Mouse (Mus musculus) olfactory bulb, adult 2 months (tissue): Measurements from ENCODE around the gene Stk19. TPM values are rescaled to one million over a fixed set of nuclear protein-coding genes. Genes with fewer than 3 reads are reported as not detected.
"Not testable (repeated sequence)": the region's sequence is repeated elsewhere in the genome, so short reads cannot be mapped to it uniquely, and the experiment has no call there.

ENCODE experiments used
- H3K27ac ChIP-seq: fragments of 200-500 bp; 2 replicates; pipeline ENCODE4 v1.5.1; 2012; ENCODE audit warnings: low read depth, low read length; ENCODE audit not compliant: insufficient read depth
- H3K4me1 ChIP-seq: fragments of 200-500 bp; 2 replicates; pipeline ENCODE4 v1.6.1; 2012; ENCODE audit warnings: low read length; ENCODE audit not compliant: control insufficient read depth, insufficient read depth
- H3K4me3 ChIP-seq: fragments of 200-500 bp; 2 replicates; pipeline ENCODE4 v1.5.1; 2012; ENCODE audit warnings: mild to moderate bottlenecking, low read depth, low read length, moderate library complexity; ENCODE audit not compliant: insufficient read depth
- CTCF ChIP-seq: fragments of 200-500 bp; IDR thresholded peaks from 2 replicates; pipeline ENCODE4 v1.5.1; 2012; ENCODE audit warnings: low read depth, mild to moderate bottlenecking, low read length, moderate library complexity; ENCODE audit not compliant: insufficient read depth
- POLR2A ChIP-seq: fragments of 200-500 bp; IDR thresholded peaks from 2 replicates; pipeline ENCODE4 v1.6.1; 2012; ENCODE audit warnings: mild to moderate bottlenecking, low read depth, low read length, moderate library complexity; ENCODE audit not compliant: insufficient read depth
- WGBS: fragments of 180-500 bp; shearing (Covaris S2); methylation state at CpG from one replicate; pipeline ENCODE4 v1.1.7; 2018; 5-methylcytosine and 5-hydroxymethylcytosine counted together
- polyA plus RNA-seq: library from polyadenylated mRNA; stranded (reverse); fragments of >200 nt; gene quantifications from 2 replicates; pipeline ENCODE4 v1.2.4, GENCODE M21; 2012; ENCODE audit warnings: low replicate concordance; ENCODE audit not compliant: missing spikeins, insufficient read depth, insufficient read length

Stk19 gene
- polyA plus RNA-seq, 1 experiment: not detected

- TF ChIP-seq CTCF (no peak), POLR2A (no peak)
- no peak overlapping the region for H3K4me3 ChIP-seq
- no peak overlapping the region for H3K27ac ChIP-seq
- WGBS: 95% methylated on average over 4 of the region's 4 CpGs
- H3K4me1 ChIP-seq: no peaks in the 10 kb centered on the region
Observed at GRCm38 (mm10) chr17:34799531-34799925, 37.2 kb downstream of the Stk19 start.

- no peak overlapping the region for H3K4me3 ChIP-seq
- WGBS: 94% methylated on average over 17 of the region's 17 CpGs
- no peaks in the 10 kb centered on the region for H3K4me1 ChIP-seq
- TF ChIP-seq POLR2A: no peak
- no peak for TF ChIP-seq CTCF
- H3K27ac ChIP-seq: no peak overlapping the region
Observed at GRCm38 (mm10) chr17:34798866-34799530, 37.7 kb downstream of the Stk19 start.

GRCm38 (mm10) chr17:34798071-34798470 is 38.7 kb downstream of the Stk19 start:
- not testable (repeated sequence) for H3K4me3 ChIP-seq, H3K27ac ChIP-seq
- WGBS: 84% methylated on average over 7 of the region's 7 CpGs

GRCm38 (mm10) chr17:34797211-34797995 is 39.3 kb downstream of the Stk19 start:
- H3K4me1 ChIP-seq, H3K27ac ChIP-seq, H3K4me3 ChIP-seq: not testable (repeated sequence)
- WGBS: 88% methylated on average over 10 of the region's 10 CpGs

More at GRCm38 (mm10) chr17:34798071-34798470, 38.7 kb downstream of the Stk19 start:
- H3K4me1 ChIP-seq: not testable (repeated sequence)

- TF ChIP-seq POLR2A (no peak), CTCF (no peak)
- no peaks in the 10 kb centered on the region for H3K4me1 ChIP-seq
- WGBS: 87% methylated on average over 8 of the region's 8 CpGs
- H3K4me3 ChIP-seq: no peak overlapping the region
- H3K27ac ChIP-seq: no peak overlapping the region
Observed at GRCm38 (mm10) chr17:34796311-34797140, 40.2 kb downstream of the Stk19 start.

- TF ChIP-seq POLR2A: no peak
- TF ChIP-seq CTCF: 0 out of 2 replicates have a peak, but pooled peaks have one; percentile 22
- 67% methylated on average over 9 of the region's 9 CpGs for WGBS
- Histone ChIP-seq H3K4me1 (no peaks in the 10 kb centered on the region), H3K27ac (no peak overlapping the region), H3K4me3 (no peak overlapping the region)
Observed at GRCm38 (mm10) chr17:34795633-34796032, 41.1 kb downstream of the Stk19 start.

GRCm38 (mm10) chr17:34795016-34795415 is 41.7 kb downstream of the Stk19 start:
- Histone ChIP-seq H3K27ac (no peak overlapping the region), H3K4me3 (no peak overlapping the region), H3K4me1 (no peaks in the 10 kb centered on the region)
- TF ChIP-seq POLR2A (no peak), CTCF (no peak)
- WGBS: 84% methylated on average over 10 of the region's 10 CpGs

- Histone ChIP-seq H3K4me3 (no peak overlapping the region), H3K27ac (no peak overlapping the region), H3K4me1 (no peaks in the 10 kb centered on the region)
- no peak for TF ChIP-seq CTCF
- TF ChIP-seq POLR2A: no peak
- 50% methylated on average over 9 of the region's 9 CpGs for WGBS
Observed at GRCm38 (mm10) chr17:34777680-34778325, 58.9 kb downstream of the Stk19 start.

Other genes with a start within 250 kb of the Stk19 start
- not detected in 2 replicates for gene Gpsm3, start 247.1 kb downstream of the Stk19 start, polyA plus RNA-seq
- gene Pbx2, start 245.7 kb downstream of the Stk19 start, polyA plus RNA-seq: not detected in 2 replicates
- gene Ager, start 239.1 kb downstream of the Stk19 start, polyA plus RNA-seq: not detected in 2 replicates
- not detected in 2 replicates for gene Rnf5, start 233.3 kb downstream of the Stk19 start, polyA plus RNA-seq
- 342 TPM in 1 of 2 replicates, not detected in the other for gene Agpat1, start 232.7 kb downstream of the Stk19 start, polyA plus RNA-seq
- not detected in 2 replicates for gene Egfl8, start 221.0 kb downstream of the Stk19 start, polyA plus RNA-seq
- not detected in 2 replicates for gene Ppt2, start 208.4 kb downstream of the Stk19 start, polyA plus RNA-seq
- not detected in 2 replicates for gene Prrt1, start 207.4 kb downstream of the Stk19 start, polyA plus RNA-seq
- gene Fkbpl, start 192.2 kb downstream of the Stk19 start, polyA plus RNA-seq: not detected in 2 replicates
- gene Atf6b, start 189.8 kb downstream of the Stk19 start, polyA plus RNA-seq: not detected in 2 replicates
- gene Tnxb, start 166.4 kb downstream of the Stk19 start, polyA plus RNA-seq: not detected in 2 replicates
- gene C4b, start 93.1 kb downstream of the Stk19 start, polyA plus RNA-seq: not detected in 2 replicates
- not detected in 2 replicates for gene Cyp21a1, start 32.4 kb downstream of the Stk19 start, polyA plus RNA-seq
- not detected in 2 replicates for gene Dxo, start 74 bp upstream of the Stk19 start, polyA plus RNA-seq
- gene Skiv2l, start 13.3 kb upstream of the Stk19 start, polyA plus RNA-seq: not detected in 2 replicates
- gene Nelfe, start 13.4 kb upstream of the Stk19 start, polyA plus RNA-seq: not detected in 2 replicates
- not detected in 2 replicates for gene Cfb, start 25.6 kb upstream of the Stk19 start, polyA plus RNA-seq
- not detected in 2 replicates for gene Zbtb12, start 42.5 kb upstream of the Stk19 start, polyA plus RNA-seq
- gene Gm20547, start 45.1 kb upstream of the Stk19 start, polyA plus RNA-seq: not detected in 2 replicates
- not detected in 2 replicates for gene C2, start 61.3 kb upstream of the Stk19 start, polyA plus RNA-seq
- gene Ehmt2, start 61.5 kb upstream of the Stk19 start, polyA plus RNA-seq: 130 TPM in 1 of 2 replicates, not detected in the other
- not detected in 2 replicates for gene Slc44a4, start 77.5 kb upstream of the Stk19 start, polyA plus RNA-seq
- not detected in 2 replicates for gene Neu1, start 94.3 kb upstream of the Stk19 start, polyA plus RNA-seq
- gene Hspa1b, start 122.3 kb upstream of the Stk19 start, polyA plus RNA-seq: not detected in 2 replicates
- gene Gm20481, start 133.0 kb upstream of the Stk19 start, polyA plus RNA-seq: not detected in 2 replicates
- gene Hspa1a, start 135.2 kb upstream of the Stk19 start, polyA plus RNA-seq: not detected in 2 replicates
- gene Hspa1l, start 135.8 kb upstream of the Stk19 start, polyA plus RNA-seq: not detected in 2 replicates
- gene Lsm2, start 144.9 kb upstream of the Stk19 start, polyA plus RNA-seq: not detected in 2 replicates
- not detected in 2 replicates for gene Vars, start 164.0 kb upstream of the Stk19 start, polyA plus RNA-seq
- gene Vwa7, start 179.6 kb upstream of the Stk19 start, polyA plus RNA-seq: not detected in 2 replicates
- gene Sapcd1, start 191.1 kb upstream of the Stk19 start, polyA plus RNA-seq: not detected in 2 replicates
- not detected in 2 replicates for gene Msh5, start 209.8 kb upstream of the Stk19 start, polyA plus RNA-seq
- gene Clic1, start 213.0 kb upstream of the Stk19 start, polyA plus RNA-seq: not detected in 2 replicates
- gene Ddah2, start 222.1 kb upstream of the Stk19 start, polyA plus RNA-seq: not detected in 2 replicates
- gene Ly6g6c, start 228.4 kb upstream of the Stk19 start, polyA plus RNA-seq: not detected in 2 replicates
- not detected in 2 replicates for gene Mpig6b, start 229.2 kb upstream of the Stk19 start, polyA plus RNA-seq
- gene Ly6g6e, start 240.0 kb upstream of the Stk19 start, polyA plus RNA-seq: not detected in 2 replicates
- not detected in 2 replicates for gene Ly6g6d, start 241.1 kb upstream of the Stk19 start, polyA plus RNA-seq
- gene Ly6g6f, start 248.7 kb upstream of the Stk19 start, polyA plus RNA-seq: not detected in 2 replicates